Mouse (Mus musculus): ENCODE data around the gene Spi1. TPM values are rescaled to one million over a fixed set of nuclear protein-coding genes. Genes with fewer than 3 reads are reported as not detected.

Gene Spi1
- total and polyA plus RNA-seq, 2 experiments from 2014 or later, result 3.9 to 5.1 TPM

DNA sequence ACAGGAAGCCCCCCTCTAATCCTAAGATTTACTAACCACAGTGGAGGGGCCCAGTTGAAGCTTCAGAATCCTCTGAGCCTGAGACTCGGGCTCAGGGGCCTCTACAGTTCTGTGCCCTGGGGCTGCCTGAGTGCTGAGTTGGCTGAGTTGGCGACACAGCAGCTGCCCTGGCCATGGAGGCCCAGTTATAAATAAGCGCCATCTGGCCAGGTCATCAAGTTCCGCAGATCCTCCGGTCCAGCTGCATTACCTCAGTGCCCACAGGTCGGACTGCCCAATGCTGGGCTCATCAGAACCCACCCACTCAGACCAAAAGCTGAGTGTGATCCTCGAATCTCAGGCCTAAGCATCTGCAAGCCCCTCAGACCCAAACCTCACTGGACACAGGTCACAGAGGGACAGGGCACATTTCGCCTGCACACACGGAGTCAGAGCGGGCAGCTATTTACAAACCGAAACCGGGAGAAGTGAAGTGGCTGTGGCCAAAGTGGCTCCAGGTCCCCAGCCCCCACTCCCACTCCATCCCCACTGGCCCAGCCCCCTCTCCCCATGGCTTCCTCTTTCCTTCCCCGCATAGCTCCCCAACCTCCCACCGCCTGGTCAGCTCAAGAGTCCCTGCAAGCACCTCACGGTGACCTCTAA is 2.1 kb downstream of the Spi1 start:
- no peak for TF ChIP-seq CTCF (IDR thresholded peaks at IDR 0.05; ENCODE audit: low read depth)
- H3K4me2 ChIP-seq (ENCODE audit: low read depth), result no peak overlapping the region
- no peak overlapping the region for H3K4me3 ChIP-seq (ENCODE audit: low read depth, low read length)
- no peaks in the 10 kb centered on the region for H3K27me3 ChIP-seq (ENCODE audit: insufficient read depth, low read length)
- DNase-seq, result no peak
- H3K4me1 ChIP-seq (ENCODE audit: insufficient read depth), result no peaks in the 10 kb centered on the region
- no peaks in the 10 kb centered on the region for H3K9me3 ChIP-seq (ENCODE audit: low read length)
- no peak overlapping the region for H3K9ac ChIP-seq
- 78% methylated on average over 15 of the region's 15 CpGs for WGBS
- no peak for ATAC-seq
- no peaks in the 10 kb centered on the region for H3K36me3 ChIP-seq (ENCODE audit: insufficient read depth)
- H3K27ac ChIP-seq (ENCODE audit: low read depth, low read length), result no peak overlapping the region

- no peak overlapping the region for H3K4me2 ChIP-seq (ENCODE audit: low read depth)
- TF ChIP-seq CTCF (IDR thresholded peaks at IDR 0.05; ENCODE audit: low read depth), result no peak
- H3K36me3 ChIP-seq (ENCODE audit: insufficient read depth), result no peaks in the 10 kb centered on the region
- H3K4me1 ChIP-seq (ENCODE audit: insufficient read depth), result no peaks in the 10 kb centered on the region
- H3K27ac ChIP-seq (ENCODE audit: low read depth, low read length), result no peak overlapping the region
- no peak for DNase-seq
- ATAC-seq, result no peak
- H3K4me3 ChIP-seq (ENCODE audit: low read depth, low read length), result no peak overlapping the region
- WGBS, result 83% methylated on average over 14 of the region's 14 CpGs
- no peaks in the 10 kb centered on the region for H3K9me3 ChIP-seq (ENCODE audit: low read length)
- no peaks in the 10 kb centered on the region for H3K27me3 ChIP-seq (ENCODE audit: insufficient read depth, low read length)
- H3K9ac ChIP-seq, result no peak overlapping the region
Observed at GRCm38 (mm10) chr2:91085494-91086391, 3.6 kb downstream of the Spi1 start.

DNA sequence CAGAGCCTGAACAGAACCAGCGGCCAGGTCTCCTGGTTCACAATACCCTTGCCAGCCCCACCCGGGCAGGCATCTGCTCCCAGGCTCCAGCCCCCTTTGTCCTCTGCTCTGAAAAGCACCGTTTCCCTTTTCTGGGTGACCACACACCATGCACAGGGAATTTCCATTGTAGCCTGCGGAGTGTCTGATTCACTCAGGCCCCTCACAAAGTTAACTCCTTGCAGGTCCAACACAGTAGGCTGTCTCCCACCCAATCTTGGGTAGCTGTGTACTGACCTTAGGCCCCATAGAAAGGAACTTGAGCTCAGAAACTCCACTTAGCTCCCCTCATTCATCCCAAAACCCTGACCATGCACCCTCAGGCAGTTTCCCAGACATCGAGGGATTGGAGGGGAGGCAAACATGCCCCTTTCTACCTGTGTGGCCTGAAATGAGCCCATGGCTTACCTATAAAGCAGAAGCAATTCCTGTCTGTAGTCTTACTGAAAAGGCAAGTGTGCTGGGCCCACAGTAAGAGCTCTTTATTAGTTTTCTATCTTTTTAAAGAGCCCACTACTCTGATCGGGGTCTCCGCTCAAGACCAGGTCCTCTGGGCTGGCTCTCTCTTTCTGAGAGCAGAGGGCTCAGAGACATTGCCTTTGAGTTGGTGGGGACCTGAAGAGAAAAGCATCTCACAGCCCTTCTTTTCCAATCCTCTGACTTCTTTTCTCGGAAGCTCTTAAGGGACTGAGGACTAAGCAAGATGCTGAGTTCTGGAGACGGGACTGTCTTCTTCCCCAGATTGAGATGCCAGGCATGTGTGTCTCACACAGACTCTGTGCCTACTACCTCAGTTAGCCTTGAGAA is 4.4 kb downstream of the Spi1 start:
- H3K27me3 ChIP-seq (ENCODE audit: insufficient read depth, low read length), result no peaks in the 10 kb centered on the region
- H3K36me3 ChIP-seq (ENCODE audit: insufficient read depth), result no peaks in the 10 kb centered on the region
- WGBS, result 49% methylated on average over 9 of the region's 9 CpGs
- no peak for TF ChIP-seq CTCF (IDR thresholded peaks at IDR 0.05; ENCODE audit: low read depth)
- ATAC-seq, result no peak
- H3K4me1 ChIP-seq (ENCODE audit: insufficient read depth), result no peaks in the 10 kb centered on the region
- no peak overlapping the region for H3K4me3 ChIP-seq (ENCODE audit: low read depth, low read length)
- H3K9ac ChIP-seq, result no peak overlapping the region
- no peak overlapping the region for H3K4me2 ChIP-seq (ENCODE audit: low read depth)
- no peaks in the 10 kb centered on the region for H3K9me3 ChIP-seq (ENCODE audit: low read length)
- DNase-seq, result no peak
- H3K27ac ChIP-seq (ENCODE audit: low read depth, low read length), result no peak overlapping the region

DNA sequence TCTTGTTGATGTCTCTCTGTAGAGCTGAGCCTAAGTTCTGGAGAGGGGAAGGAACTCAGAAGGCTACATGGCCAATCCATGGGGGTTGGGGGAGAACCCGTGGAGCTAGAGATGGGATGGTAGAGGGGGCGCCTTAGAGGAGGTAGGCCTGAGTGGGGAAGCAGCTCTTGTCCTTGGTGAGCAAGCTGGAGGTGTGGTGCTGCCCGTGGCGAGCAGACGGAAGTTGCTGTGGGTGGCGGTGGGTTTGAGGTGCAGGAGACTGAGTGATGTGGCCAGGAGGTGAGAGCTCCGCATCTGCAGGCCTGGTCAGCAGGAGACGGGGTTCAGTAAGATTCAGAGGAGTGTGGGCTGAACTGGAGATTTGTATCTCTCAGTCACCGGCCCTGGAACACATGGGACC is 5.3 kb downstream of the Spi1 start:
- no peak overlapping the region for H3K27ac ChIP-seq (ENCODE audit: low read depth, low read length)
- ATAC-seq (no peak), DNase-seq (no peak)
- H3K27me3 ChIP-seq (ENCODE audit: insufficient read depth, low read length), result no peaks in the 10 kb centered on the region
- no peak for TF ChIP-seq CTCF (IDR thresholded peaks at IDR 0.05; ENCODE audit: low read depth)
- no peaks in the 10 kb centered on the region for H3K4me1 ChIP-seq (ENCODE audit: insufficient read depth)
- no peaks in the 10 kb centered on the region for H3K36me3 ChIP-seq (ENCODE audit: insufficient read depth)
- no peaks in the 10 kb centered on the region for H3K9me3 ChIP-seq (ENCODE audit: low read length)
- H3K9ac ChIP-seq, result no peak overlapping the region
- 91% methylated on average over 9 of the region's 9 CpGs for WGBS
- H3K4me3 ChIP-seq (ENCODE audit: low read depth, low read length), result no peak overlapping the region
- no peak overlapping the region for H3K4me2 ChIP-seq (ENCODE audit: low read depth)

DNA sequence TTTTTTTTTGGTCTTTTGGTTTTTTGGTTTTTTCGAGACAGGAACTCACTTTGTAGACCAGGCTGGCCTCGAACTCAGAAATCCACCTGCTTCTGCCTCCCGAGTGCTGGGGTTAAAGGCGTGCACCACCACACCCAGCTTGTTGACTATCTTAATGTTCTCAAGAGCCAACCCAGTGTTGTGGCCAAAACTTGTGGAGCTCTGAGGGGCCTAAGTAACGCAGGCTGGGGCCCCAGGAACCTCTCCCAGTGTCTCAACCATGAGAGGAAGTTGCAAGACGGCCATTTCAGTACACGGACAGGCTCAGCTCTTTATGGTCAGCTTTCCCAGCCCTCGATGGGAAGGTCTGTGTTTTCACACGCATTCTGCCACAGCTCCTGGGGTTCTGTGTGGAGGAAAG is 6.8 kb downstream of the Spi1 start:
- Histone ChIP-seq H3K9ac (no peak overlapping the region), H3K9me3 (ENCODE audit: low read length) (no peaks in the 10 kb centered on the region), H3K4me1 (ENCODE audit: insufficient read depth) (no peaks in the 10 kb centered on the region), H3K4me2 (ENCODE audit: low read depth) (no peak overlapping the region), H3K27me3 (ENCODE audit: insufficient read depth, low read length) (no peaks in the 10 kb centered on the region), H3K4me3 (ENCODE audit: low read depth, low read length) (no peak overlapping the region), H3K36me3 (ENCODE audit: insufficient read depth) (no peaks in the 10 kb centered on the region), H3K27ac (ENCODE audit: low read depth, low read length) (no peak overlapping the region)
- ATAC-seq (no peak), DNase-seq (no peak)
- TF ChIP-seq CTCF (IDR thresholded peaks at IDR 0.05; ENCODE audit: low read depth), result no peak
- WGBS, result 82% methylated on average over 9 of the region's 9 CpGs

- no peak overlapping the region for H3K4me3 ChIP-seq (ENCODE audit: low read depth, low read length)
- ATAC-seq (no peak), DNase-seq (no peak)
- no peaks in the 10 kb centered on the region for H3K4me1 ChIP-seq (ENCODE audit: insufficient read depth)
- no peak overlapping the region for H3K27ac ChIP-seq (ENCODE audit: low read depth, low read length)
- H3K4me2 ChIP-seq (ENCODE audit: low read depth), result no peak overlapping the region
- 75% methylated on average over 6 of the region's 6 CpGs for WGBS
- H3K36me3 ChIP-seq (ENCODE audit: insufficient read depth), result no peaks in the 10 kb centered on the region
- H3K9me3 ChIP-seq (ENCODE audit: low read length), result no peaks in the 10 kb centered on the region
- H3K27me3 ChIP-seq (ENCODE audit: insufficient read depth, low read length), result no peaks in the 10 kb centered on the region
- TF ChIP-seq CTCF (IDR thresholded peaks at IDR 0.05; ENCODE audit: low read depth), result no peak
- H3K9ac ChIP-seq, result no peak overlapping the region
Observed at GRCm38 (mm10) chr2:91090208-91090607, 8.0 kb downstream of the Spi1 start.

Data from forebrain, postnatal 0 days (tissue).